Mouse (Mus musculus): ENCODE data around the gene Plekhg4. TPM values are rescaled to one million over a fixed set of nuclear protein-coding genes. Genes with fewer than 3 reads are reported as not detected.
A peak's percentile ranks its signal among the peaks of the same experiment; 100 is the strongest.

Plekhg4 gene
- total RNA-seq, 2 experiments from 2014 or later: not detected

DNA sequence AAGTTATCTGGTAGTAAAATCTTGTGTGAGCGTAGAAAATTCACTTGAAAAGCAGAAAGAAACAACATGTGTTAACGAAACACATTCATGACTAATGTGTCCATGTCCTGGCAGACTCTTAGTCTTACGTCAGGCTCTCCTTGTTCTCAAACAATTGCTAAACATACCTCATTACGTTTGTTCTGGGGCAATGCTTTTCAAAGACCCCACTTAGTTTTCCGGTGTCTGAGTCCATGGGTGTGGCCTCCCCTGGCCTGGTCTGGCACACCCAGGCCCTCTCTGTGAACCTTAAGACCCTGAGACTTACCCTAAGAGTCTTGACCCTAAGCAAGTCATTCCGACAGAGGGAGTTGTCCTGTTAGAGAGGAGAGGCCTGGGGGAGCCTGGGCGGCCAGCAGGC lies 20.8 kb downstream of the Plekhg4 start:
- ATAC-seq (replicated peaks; ENCODE audit: poor library complexity, severe bottlenecking): peak; percentile 13; the same call in 1 of the 2 replicates

DNA sequence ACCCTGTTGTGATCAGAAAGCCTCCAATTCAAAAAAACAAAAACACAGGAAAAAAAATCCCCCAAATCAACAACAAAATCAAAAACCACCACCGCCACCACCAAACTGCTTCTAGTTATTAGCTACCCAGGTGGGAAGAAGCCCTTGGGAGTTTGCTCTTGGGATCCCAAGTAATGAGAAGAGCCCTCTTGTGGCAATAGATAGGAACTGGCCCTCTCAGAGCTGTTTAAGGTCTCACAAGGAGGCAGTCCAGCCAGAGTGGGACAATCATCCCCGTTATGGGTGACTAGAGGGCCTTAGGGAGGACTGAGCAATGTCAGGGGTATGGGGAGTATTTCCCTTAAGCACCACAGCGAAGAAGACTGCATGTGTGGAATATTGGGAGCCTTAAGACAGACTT lies 24.7 kb downstream of the Plekhg4 start:
- ATAC-seq (replicated peaks; ENCODE audit: poor library complexity, severe bottlenecking): peak; percentile 38; the same call in 1 of the 2 replicates

GRCm38 (mm10) chr8:105400016-105400415 lies 26.9 kb downstream of the Plekhg4 start:
- no peak for ATAC-seq (replicated peaks; ENCODE audit: poor library complexity, severe bottlenecking)

DNA sequence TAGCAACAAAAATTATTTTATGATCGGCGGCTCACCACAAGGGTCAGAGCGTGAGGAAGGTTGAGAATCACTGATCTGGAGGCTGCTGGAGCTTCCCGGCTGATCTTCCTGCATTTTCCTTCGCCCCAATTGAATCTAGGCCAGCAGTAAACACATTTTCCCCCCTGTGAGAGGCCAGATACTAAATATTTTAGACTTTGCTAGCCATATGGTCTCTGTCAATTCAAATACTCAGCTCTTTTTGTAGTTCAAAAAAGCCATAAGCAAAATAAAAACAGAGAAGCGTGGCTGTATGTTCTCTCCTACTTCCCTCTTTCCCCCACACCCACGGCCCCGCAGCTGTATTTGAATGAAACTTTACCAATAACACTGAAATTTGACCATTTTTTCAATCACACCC lies 30.4 kb downstream of the Plekhg4 start:
- no peak for ATAC-seq (replicated peaks; ENCODE audit: poor library complexity, severe bottlenecking)

DNA sequence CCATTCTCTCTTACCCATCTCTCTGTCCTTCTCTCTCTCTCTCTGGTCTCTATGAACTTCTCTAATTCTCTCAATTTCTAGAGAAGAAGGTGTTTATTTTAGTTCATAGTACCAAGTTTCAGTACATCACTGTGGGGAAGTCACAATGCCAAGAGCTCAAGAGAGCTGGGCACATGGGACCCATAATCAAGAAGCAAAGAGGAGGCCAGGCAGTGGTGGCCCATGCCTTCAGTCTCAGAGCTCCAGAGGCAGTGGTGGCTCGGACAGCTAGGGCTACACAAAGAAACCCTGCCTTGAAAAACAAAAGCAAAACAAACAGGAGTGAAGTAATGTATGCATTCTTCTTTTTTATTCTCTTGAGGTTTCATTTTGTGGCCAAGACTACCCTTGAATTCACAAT lies 31.4 kb downstream of the Plekhg4 start:
- no peak for ATAC-seq (replicated peaks; ENCODE audit: poor library complexity, severe bottlenecking)

DNA sequence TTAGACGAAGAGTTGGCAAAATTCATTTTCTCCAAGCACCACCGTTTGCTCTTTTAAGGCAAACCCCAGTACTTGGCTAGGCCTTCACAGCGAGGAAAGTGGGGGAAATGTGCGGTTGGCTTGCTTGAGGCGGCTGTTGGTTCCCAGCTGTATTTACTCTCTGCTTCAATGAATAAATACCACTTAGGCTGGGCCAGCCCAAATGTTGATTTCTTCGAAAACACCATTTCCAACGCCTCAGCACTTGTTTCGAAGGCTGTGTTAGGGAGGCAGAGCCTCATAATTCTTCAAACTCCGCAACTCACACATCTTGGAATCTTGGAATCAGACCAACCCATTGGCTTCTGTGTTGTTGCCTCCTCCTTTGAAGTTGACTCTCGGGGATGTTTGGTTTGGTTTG lies 33.3 kb downstream of the Plekhg4 start:
- no peak for ATAC-seq (replicated peaks; ENCODE audit: poor library complexity, severe bottlenecking)

GRCm38 (mm10) chr8:105408331-105408730 lies 35.3 kb downstream of the Plekhg4 start:
- ATAC-seq (replicated peaks; ENCODE audit: poor library complexity, severe bottlenecking): no peak

DNA sequence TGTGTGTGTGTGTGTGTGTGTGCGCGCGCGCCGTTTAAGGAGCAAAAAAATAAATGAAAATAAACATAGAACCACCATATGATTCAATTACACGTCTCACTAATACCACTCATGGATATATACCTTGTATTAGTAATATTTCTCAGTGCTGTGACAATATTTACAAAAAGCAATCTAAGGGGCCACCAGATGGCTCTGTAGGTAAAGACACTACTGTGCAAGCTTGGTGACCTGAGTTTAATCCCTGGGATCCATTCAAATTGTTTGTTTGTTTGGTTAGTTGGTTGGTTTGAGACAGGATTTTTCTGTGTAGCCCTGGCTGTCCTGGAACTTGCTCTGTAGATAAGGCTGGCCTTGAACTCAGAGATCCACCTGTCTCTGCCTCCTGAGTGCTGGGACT lies 36.9 kb downstream of the Plekhg4 start:
- no peak for ATAC-seq (replicated peaks; ENCODE audit: poor library complexity, severe bottlenecking)

GRCm38 (mm10) chr8:105413391-105413790 lies 40.3 kb downstream of the Plekhg4 start, which contains the start of the genes Kctd19 and Lrrc36:
Gene Kctd19, minus strand, starts transcription at chr8:105413502.
Gene Lrrc36, plus strand, starts transcription at chr8:105413571.
- peak; percentile 98 for ATAC-seq (replicated peaks; ENCODE audit: poor library complexity, severe bottlenecking)

- ATAC-seq (replicated peaks; ENCODE audit: poor library complexity, severe bottlenecking): no peak
Observed at GRCm38 (mm10) chr8:105418992-105419391, 45.9 kb downstream of the Plekhg4 start.

GRCm38 (mm10) chr8:105419800-105420199 lies 46.7 kb downstream of the Plekhg4 start:
- no peak for ATAC-seq (replicated peaks; ENCODE audit: poor library complexity, severe bottlenecking)

DNA sequence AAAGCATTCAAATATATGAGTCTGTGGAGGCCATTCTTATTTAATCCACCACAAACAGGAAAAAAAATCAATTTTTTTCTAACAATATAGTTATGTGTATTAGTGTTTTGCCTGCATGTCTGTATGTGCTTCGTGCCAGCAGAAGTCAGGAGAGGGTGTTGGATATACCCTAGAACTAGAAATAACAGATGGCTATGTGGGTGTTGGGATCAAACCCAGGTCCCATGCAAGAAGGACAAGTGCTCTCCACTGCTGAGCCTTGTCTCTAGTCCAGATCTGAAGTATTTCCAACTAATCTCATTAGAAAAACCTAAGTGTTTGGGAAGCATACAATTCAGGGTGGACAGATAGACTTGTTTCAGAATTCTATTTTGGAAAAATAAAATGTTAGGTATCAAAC lies 48.9 kb downstream of the Plekhg4 start:
- no peak for ATAC-seq (replicated peaks; ENCODE audit: poor library complexity, severe bottlenecking)

GRCm38 (mm10) chr8:105426878-105427277 lies 53.8 kb downstream of the Plekhg4 start:
- no peak for ATAC-seq (replicated peaks; ENCODE audit: poor library complexity, severe bottlenecking)

- ATAC-seq (replicated peaks; ENCODE audit: poor library complexity, severe bottlenecking): no peak
Observed at GRCm38 (mm10) chr8:105431743-105432515, 58.9 kb downstream of the Plekhg4 start.

Other genes starting within 250 kb of the Plekhg4 start
- gene Ces4a, start 241.5 kb upstream of the Plekhg4 start, total RNA-seq (2014; fragmentation: Nextera tagmentation): not detected in 2 replicates
- gene Ces4a, start 241.5 kb upstream of the Plekhg4 start, total RNA-seq (2017): not detected in 2 replicates
- 119 and 135 TPM in 2 replicates for gene Cbfb, start 202.6 kb upstream of the Plekhg4 start, total RNA-seq (2014; fragmentation: Nextera tagmentation)
- 177 and 185 TPM in 2 replicates for gene Cbfb, start 202.6 kb upstream of the Plekhg4 start, total RNA-seq (2017)
- 30.9 and 41.0 TPM in 2 replicates for gene D230025D16Rik, start 148.1 kb upstream of the Plekhg4 start, total RNA-seq (2014; fragmentation: Nextera tagmentation)
- 21.8 and 25.7 TPM in 2 replicates for gene D230025D16Rik, start 148.1 kb upstream of the Plekhg4 start, total RNA-seq (2017)
- gene B3gnt9, start 118.1 kb upstream of the Plekhg4 start, total RNA-seq (2014; fragmentation: Nextera tagmentation): 0.32 TPM in 1 of 2 replicates, not detected in the other
- 1.0 TPM in 1 of 2 replicates, not detected in the other for gene B3gnt9, start 118.1 kb upstream of the Plekhg4 start, total RNA-seq (2017)
- gene Tradd, start 108.7 kb upstream of the Plekhg4 start, total RNA-seq (2014; fragmentation: Nextera tagmentation): 8.7 and 9.4 TPM in 2 replicates
- 15.8 and 21.0 TPM in 2 replicates for gene Tradd, start 108.7 kb upstream of the Plekhg4 start, total RNA-seq (2017)
- 0.21 and 4.4 TPM in 2 replicates for gene Fbxl8, start 108.6 kb upstream of the Plekhg4 start, total RNA-seq (2014; fragmentation: Nextera tagmentation)
- gene Fbxl8, start 108.6 kb upstream of the Plekhg4 start, total RNA-seq (2017): 1.7 and 3.6 TPM in 2 replicates
- gene Hsf4, start 103.5 kb upstream of the Plekhg4 start, total RNA-seq (2014; fragmentation: Nextera tagmentation): not detected in 2 replicates
- not detected in 2 replicates for gene Hsf4, start 103.5 kb upstream of the Plekhg4 start, total RNA-seq (2017)
- not detected in 2 replicates for gene Nol3, start 97.1 kb upstream of the Plekhg4 start, total RNA-seq (2014; fragmentation: Nextera tagmentation)
- not detected in 2 replicates for gene Nol3, start 97.1 kb upstream of the Plekhg4 start, total RNA-seq (2017)
- 2.7 and 4.0 TPM in 2 replicates for gene 4931428F04Rik, start 83.4 kb upstream of the Plekhg4 start, total RNA-seq (2014; fragmentation: Nextera tagmentation)
- gene 4931428F04Rik, start 83.4 kb upstream of the Plekhg4 start, total RNA-seq (2017): 0.56 and 0.93 TPM in 2 replicates
- not detected in 2 replicates for gene Exoc3l, start 77.2 kb upstream of the Plekhg4 start, total RNA-seq (2014; fragmentation: Nextera tagmentation)
- 0.60 and 2.5 TPM in 2 replicates for gene Exoc3l, start 77.2 kb upstream of the Plekhg4 start, total RNA-seq (2017)
- 139 and 170 TPM in 2 replicates for gene E2f4, start 75.6 kb upstream of the Plekhg4 start, total RNA-seq (2014; fragmentation: Nextera tagmentation)
- gene E2f4, start 75.6 kb upstream of the Plekhg4 start, total RNA-seq (2017): 44.3 and 50.9 TPM in 2 replicates
- gene Elmo3, start 67.7 kb upstream of the Plekhg4 start, total RNA-seq (2014; fragmentation: Nextera tagmentation): 2.6 and 5.6 TPM in 2 replicates
- 0.05 and 3.2 TPM in 2 replicates for gene Elmo3, start 67.7 kb upstream of the Plekhg4 start, total RNA-seq (2017)
- 5.2 and 5.3 TPM in 2 replicates for gene Lrrc29, start 47.0 kb upstream of the Plekhg4 start, total RNA-seq (2014; fragmentation: Nextera tagmentation)
- 2.0 and 2.3 TPM in 2 replicates for gene Lrrc29, start 47.0 kb upstream of the Plekhg4 start, total RNA-seq (2017)
- 82.8 and 106 TPM in 2 replicates for gene Tmem208, start 46.9 kb upstream of the Plekhg4 start, total RNA-seq (2014; fragmentation: Nextera tagmentation)
- 37.1 and 64.8 TPM in 2 replicates for gene Tmem208, start 46.9 kb upstream of the Plekhg4 start, total RNA-seq (2017)
- 7.0 and 12.9 TPM in 2 replicates for gene Fhod1, start 25.3 kb upstream of the Plekhg4 start, total RNA-seq (2014; fragmentation: Nextera tagmentation)
- gene Fhod1, start 25.3 kb upstream of the Plekhg4 start, total RNA-seq (2017): 2.5 and 2.6 TPM in 2 replicates
- gene Slc9a5, start 24.4 kb upstream of the Plekhg4 start, total RNA-seq (2014; fragmentation: Nextera tagmentation): 0.82 and 3.8 TPM in 2 replicates
- gene Slc9a5, start 24.4 kb upstream of the Plekhg4 start, total RNA-seq (2017): 0.41 and 0.73 TPM in 2 replicates
- not detected in 2 replicates for gene Kctd19, start 40.2 kb downstream of the Plekhg4 start, total RNA-seq (2014; fragmentation: Nextera tagmentation)
- gene Kctd19, start 40.2 kb downstream of the Plekhg4 start, total RNA-seq (2017): not detected in 2 replicates
- gene Lrrc36, start 40.3 kb downstream of the Plekhg4 start, total RNA-seq (2014; fragmentation: Nextera tagmentation): 0.36 TPM in 1 of 2 replicates, not detected in the other
- gene Lrrc36, start 40.3 kb downstream of the Plekhg4 start, total RNA-seq (2017): not detected in 2 replicates
- gene Tppp3, start 98.3 kb downstream of the Plekhg4 start, total RNA-seq (2014; fragmentation: Nextera tagmentation): not detected in 2 replicates
- gene Tppp3, start 98.3 kb downstream of the Plekhg4 start, total RNA-seq (2017): not detected in 2 replicates
- gene Zdhhc1, start 123.6 kb downstream of the Plekhg4 start, total RNA-seq (2014; fragmentation: Nextera tagmentation): 1.8 and 10.4 TPM in 2 replicates
- 3.6 and 4.6 TPM in 2 replicates for gene Zdhhc1, start 123.6 kb downstream of the Plekhg4 start, total RNA-seq (2017)
- not detected in 2 replicates for gene Hsd11b2, start 145.5 kb downstream of the Plekhg4 start, total RNA-seq (2014; fragmentation: Nextera tagmentation)
- gene Hsd11b2, start 145.5 kb downstream of the Plekhg4 start, total RNA-seq (2017): not detected in 2 replicates
- 112 and 132 TPM in 2 replicates for gene Atp6v0d1, start 192.8 kb downstream of the Plekhg4 start, total RNA-seq (2014; fragmentation: Nextera tagmentation)
- gene Atp6v0d1, start 192.8 kb downstream of the Plekhg4 start, total RNA-seq (2017): 47.1 and 47.3 TPM in 2 replicates
- gene Ripor1, start 232.0 kb downstream of the Plekhg4 start, total RNA-seq (2014; fragmentation: Nextera tagmentation): 55.3 and 92.8 TPM in 2 replicates
- gene Ripor1, start 232.0 kb downstream of the Plekhg4 start, total RNA-seq (2017): 5.4 and 10.1 TPM in 2 replicates